Mouse (Mus musculus) WW6 (cell line): ENCODE measurements around the gene Csf2.

Experiments used
- DNase-seq: peaks from one replicate; pipeline ENCODE4 v3.0.0-alpha.2; 2013; ENCODE audit warnings: low read depth, low spot score

The Csf2 gene

DNA sequence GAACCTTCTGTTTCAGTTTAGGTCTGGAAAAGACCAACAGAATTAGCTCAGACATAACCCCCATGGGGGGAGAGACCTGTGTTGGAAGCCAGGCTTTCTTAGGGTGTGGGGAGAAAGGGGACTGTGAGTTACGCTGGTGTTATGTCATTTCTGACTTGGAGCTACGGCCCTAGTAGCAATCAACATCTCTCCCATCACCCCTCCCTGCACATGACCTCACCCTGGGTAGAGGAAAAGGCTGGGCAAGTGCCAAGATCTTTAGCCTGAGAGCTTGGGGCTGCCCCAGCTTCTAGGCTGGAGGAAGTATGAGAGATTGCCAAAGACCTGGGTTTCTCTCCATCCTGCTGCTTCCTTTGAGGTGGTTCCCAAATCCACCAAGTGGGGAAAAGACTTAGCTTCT is 12.5 kb downstream of the Csf2 start:
- DNase-seq = no peak

DNA sequence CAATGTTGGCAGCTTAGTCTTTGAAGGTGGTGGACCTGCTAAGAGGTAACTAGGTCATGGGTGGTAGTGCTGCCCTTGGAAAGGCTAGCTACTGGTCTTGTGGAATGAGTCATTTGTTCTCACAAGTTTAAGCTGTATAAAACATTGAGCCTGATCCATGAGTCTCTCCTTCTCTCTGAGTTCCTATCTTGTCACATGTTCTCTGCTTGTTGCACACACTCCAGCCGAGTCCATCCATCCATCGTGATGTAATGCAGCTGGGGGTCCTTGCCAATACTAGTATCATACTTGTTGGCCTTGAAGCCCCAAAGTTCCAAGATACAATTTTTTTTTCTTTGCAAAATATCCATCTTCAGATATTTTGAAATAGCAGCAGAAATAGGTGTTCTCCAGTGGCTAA is 22.0 kb downstream of the Csf2 start:
- no peak for DNase-seq

DNA sequence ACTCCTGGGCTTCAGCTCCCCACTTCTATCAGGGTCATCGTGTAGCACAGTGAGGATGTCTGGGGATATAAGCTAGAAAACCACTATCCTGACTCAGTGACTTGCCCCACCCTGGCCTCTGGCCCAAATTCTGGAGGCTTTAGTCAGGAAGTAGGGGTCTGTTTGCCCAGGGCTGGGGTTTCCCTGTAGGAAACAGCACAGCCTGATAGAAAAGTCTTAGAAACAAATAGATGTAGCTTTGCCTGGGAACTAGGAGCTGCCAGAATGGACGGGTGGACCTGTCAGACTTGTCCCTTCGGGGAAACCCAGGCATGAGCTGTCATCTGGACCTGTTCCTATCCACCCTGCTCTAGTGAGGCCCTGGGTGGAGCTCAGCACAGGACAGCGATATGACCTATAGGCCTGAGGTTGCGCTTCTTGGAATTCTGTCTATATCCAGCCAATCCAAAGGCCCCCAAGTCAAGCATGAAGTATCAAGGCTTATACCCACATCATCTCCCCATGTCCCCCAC is 24.9 kb downstream of the Csf2 start:
- no peak for DNase-seq

DNA sequence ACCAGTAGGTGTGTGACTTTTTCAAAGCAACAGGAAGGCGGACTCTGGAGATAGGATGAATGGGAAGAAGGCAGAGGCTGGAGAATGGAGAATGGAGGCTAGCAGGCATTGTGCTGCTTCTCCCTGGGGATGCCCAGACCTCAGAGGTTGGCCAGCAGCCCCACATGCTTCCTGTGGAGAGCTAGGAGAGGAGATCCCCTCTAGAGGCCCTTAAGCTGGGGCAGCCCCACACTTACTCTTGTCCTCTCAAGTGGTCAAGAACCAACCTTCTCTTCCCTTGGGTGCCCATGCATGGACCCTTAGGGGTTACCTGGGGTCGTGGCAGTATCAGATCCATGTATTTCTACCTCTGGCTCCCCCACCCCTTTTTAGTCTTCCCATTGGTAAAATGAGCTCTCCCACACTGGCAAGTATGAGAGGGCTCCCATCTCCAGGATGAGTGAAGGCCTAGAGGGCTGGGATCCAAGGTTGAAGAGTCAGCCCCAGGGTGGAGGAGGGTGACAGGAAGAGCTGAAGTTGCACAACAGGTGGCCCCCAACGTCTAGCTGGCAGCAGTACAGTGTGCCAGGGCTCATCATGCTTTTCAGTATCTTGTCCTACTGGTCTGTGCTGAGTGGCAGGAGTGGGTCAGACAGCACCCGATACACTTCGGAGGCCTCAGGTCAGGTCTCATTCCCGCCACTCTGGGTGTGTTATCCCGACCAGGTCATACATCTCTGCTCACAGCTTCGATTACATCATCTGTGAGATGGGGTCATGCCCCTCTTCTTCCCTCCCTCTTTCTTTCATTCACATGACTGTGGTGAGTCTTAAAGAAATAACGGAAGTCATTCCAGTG is 25.6 kb downstream of the Csf2 start:
- DNase-seq = no peak

DNA sequence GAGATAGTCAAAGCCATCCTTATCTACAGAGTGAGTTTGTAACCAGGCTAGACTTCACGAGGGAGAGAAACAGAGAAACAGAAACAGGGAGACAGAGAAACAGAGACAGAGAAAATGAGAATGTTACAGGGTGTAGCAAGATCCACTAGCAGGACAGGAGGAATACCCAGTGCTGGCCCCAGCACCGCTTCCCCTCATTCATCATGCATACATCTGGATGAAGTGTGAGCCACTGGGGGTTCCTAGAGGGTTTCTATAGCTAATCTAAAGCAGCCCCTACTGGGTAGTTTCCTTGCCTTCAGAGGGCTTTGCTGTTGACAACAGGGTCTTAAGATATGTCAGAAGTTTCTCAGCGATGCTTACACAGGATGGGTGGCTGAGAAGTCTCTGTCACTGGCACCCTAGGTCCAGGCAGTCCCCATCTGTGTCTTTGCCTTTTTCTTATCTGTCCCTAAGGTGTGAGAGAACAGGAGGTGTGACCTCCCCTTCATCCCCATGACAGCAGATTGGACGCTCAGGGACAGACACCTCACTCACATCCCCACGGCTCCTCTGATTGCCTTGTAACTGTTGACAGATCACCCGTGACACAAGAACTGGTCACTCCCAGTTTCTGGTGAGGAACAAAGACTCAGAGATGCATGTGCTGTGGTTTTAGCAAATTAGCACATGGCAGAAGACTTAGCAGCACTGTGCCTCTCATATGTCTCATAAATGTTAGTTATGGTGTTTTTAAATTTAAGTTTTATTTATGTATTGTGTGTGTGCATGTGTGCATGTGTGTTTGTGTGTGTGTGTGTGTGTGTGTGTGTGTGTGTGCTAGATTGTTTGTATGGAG is 29.3 kb downstream of the Csf2 start:
- DNase-seq = no peak

DNA sequence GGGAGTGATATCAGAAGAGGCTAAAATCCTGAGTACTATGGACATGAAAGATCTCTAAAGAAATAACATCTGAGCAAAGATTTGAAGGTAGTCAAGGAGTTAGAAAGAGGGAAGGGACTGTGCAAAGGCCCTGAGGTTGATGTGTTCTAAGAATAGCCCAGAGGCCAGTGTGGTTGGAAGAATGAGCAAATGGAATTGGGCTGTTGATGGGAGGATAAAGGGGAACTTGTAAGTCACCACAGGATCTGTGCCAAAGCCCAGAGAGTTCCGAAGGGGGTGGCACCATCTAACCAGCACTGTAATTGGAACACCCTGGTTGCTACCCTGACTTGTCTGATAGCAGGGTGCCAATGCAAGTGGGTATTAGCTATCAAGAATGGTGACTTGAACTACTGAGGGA is 30.3 kb downstream of the Csf2 start:
- no peak for DNase-seq

DNA sequence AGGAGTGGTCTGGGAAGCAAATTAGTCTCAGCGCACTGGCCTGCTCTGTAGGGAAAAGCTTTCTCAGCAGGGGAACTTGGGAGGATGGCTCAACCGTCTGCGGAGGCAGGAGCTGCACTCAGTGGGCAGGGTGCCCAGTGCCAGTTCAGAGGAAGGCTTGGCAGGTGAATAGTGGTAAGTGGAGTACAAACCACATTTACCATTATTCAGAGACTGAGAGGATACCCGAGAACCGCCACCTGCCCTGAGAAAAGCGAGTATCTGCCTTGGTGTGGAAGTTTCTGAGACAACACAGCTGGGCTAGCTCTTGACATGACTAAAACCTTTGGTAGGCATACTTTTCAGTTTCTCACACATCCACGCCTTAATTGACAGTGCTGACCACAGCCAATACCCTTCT is 32.1 kb downstream of the Csf2 start:
- no peak for DNase-seq

DNA sequence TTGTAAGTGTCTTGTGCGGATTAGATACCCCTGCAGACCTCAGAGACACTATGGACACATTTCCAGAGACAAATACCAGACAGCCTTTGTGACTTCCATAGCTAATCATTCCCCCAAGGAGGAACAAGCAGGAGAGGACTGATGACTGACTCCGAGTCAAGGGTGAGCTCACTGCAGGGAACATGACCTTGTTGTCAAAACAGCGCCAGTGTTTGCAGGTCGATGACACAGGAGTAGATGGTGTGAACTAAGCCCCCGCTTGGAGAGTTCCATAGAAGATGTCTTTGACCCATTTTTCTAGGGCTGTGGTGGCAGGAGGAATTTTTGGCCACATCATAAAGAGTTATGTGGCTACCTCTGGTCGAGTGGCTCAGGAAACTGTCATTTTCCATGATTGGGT is 33.4 kb downstream of the Csf2 start:
- no peak for DNase-seq

DNA sequence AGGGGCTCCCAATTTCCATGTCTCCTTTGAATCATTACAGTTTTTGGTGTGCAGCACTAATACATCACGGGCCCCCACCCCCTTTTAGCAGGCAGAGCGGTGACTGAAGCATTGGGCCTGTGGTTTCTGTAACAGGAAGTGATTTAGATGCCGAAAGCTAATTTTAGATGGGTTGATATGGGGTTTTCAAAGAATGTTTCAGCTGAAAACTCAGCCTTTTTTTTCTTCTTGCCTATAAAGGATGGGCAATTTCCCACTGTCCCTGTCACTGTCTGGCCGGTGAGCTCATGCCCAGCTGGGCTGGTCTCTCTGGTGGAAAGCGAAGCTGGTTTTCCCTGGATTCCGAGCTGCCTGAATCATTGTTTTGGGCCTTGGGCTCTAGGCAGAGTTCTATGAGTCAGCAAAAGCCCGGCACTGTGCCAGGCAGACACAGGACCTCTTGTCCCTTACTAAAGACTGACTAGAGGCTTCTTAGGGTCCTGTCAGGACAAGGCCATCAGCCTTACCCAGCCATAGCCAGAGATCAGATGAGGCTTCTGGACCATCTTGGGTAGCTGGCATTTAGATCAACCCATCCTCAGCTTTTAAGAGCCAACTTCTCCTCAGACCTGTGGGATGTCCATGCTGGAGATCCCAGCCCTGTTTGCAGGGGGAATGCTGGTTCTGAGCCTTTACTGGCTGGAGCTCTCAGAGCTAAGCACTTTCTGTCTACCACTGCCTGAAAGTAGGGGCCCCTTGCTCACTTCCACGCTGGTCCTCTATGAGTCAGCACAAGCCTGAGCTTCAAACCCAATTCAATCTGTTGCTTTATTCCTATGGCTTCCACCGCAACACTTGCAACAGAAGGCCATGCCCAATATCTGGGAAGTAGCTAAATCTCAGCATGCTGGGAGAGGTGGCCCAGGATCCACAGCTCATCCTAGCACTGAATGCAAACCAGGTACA is 34.7 kb downstream of the Csf2 start:
- no peak for DNase-seq

DNA sequence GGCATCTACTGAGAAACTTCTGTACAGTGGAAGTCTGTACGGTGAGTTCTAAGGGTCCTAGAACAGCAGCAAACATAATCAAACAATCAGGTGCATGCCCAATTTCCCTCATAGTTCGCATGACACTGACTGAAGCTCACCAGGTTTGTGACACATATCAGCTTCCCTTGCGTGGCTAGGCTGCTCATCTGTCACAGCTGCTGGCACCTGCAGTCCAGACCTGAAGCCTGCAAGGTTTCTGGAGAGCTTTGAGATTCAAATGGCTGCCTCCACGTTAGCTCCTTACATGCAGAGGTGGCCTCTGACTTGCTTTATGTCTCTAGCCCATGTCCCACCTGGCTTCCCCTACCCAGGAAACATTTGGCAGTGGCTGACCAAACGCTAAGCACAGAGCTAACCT is 35.8 kb downstream of the Csf2 start:
- no peak for DNase-seq

DNA sequence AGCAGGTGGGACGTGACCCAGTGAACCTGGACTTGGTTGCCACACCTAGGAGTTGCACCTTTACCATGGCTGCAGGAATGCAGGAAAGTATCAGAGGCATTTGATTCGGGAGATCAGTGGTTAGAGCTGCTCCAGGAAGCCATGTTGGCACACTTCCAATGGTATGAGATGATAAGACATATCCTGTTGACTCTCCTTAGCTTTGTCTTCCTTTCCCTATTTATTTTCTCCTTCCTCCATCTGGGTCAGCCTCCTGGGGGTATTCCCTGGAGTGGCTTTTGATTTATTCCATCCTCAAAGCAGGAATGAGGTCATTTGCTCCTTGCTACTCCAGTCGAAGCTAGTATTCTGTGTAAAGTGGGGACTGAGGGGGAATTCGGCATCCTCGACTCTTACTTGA is 42.5 kb downstream of the Csf2 start:
- no peak for DNase-seq

DNA sequence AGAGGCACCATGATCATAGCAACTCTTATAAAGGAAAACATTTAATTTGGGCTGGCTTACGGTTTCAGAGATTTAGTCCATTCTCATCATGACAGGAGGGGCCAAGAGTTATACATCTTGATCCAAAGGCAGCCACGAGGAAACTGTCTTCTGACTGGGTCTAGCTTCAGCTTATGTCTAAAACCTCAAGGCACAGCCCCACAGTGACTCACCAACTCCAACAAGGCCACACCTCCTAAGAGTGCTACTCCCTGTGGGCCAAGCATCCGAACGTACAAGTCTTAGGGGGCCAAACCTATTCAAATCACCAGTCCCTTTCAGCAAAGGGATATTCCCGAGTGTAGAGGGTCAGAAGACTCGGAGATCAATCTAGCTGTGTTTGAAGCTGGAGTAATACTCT is 44.1 kb downstream of the Csf2 start:
- no peak for DNase-seq

DNA sequence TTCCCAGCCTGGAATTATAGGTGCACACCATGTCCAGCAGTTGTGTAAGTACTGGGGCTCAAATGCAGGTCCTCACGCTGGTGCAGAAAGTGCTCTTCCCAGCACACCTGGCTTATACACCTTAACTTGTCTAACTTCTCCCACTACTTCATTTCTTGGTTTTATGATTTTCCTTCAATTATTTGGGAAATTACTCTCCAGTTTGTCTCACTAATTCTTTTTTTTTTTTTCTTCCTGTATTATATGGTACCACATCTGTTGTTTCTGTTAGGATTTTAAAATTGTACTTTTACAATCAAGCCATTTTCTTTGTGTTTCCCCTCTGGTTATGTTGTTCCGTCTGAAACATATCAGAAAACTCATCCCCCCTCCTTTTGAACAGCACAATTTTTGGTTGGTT is 44.7 kb downstream of the Csf2 start:
- DNase-seq = no peak

DNA sequence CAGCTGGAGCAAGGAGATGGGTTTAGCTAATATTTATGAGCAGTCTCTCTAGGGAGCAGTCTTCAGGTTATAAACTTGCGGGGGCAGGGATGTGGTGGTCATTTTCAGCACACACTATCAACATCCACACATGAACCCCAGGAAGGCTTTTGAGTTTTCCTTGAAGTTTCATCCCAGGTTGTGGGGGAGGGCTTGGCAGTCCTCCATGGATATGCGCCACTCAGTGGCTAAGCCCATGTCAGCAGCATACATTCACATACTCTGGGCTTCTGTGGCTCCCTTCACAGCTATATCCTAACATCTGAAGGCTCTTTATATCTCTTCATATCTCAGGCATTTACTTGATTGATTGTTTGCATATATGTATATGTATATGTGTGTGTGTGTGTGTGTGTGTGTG is 46.3 kb downstream of the Csf2 start:
- DNase-seq = no peak

DNA sequence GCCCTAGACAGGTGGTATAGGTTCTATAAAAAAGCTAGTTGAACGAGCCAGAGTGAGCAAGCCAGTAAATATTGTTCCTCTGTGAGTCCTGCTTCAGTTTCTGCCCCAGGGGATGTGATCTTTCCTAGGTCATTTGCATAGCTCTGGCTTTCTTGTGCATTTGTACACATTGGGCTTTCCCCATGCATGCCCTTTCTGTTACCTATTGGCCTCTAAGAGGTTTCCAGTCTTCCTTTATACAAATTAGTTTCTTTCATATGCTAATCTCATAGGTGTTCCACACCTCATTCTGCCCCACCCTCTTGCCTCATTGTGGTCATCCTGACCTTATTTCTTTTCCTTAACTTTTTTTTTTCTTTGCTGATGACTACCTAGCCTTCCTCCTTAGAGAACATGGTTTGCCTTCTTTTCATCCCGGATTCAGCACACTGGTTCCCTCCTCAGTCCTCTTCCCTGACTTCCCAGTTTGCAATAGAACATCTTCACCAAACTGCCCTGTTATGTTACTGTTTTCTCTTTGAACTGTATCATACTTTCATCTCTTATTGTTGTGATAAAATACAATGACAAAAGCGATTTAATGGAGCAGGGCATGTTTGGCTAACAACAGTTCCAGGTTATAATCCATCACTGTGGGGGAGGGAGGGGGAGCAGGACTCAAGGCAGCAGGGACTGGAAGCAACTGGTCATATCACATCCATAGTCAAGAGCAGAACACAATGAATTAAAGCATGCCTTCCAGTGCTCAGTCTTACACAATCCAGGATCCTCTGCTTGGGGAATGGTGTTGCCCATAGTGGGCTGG is 47.4 kb downstream of the Csf2 start:
- peak; percentile 29 for DNase-seq

DNA sequence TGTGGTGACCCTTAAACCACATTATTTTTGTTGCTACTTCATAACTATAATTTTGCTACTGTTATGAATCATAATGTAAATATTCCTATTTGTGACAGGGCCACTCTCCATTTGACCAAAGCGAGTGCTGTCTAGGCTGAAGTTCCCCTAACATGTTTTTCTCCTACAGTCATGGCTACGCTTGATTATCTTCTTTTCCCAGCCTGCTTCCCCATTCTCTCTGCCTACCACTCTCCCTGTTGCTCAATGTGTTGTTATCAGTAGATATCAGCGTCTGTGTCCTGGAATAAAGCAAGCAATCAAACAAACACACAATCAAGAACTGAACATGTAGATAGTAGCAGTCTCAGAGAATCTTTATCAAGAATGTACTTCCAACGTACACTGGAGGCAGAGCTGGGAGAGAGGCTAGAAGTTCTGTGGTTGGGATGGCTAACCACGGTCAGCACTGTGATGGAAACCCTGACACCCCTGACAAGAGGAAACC is 48.1 kb downstream of the Csf2 start:
- no peak for DNase-seq
